Mouse (Mus musculus) pancreas, adult 10 weeks (tissue): ENCODE results near the gene Ackr3. TPM values are rescaled to one million over a fixed set of nuclear protein-coding genes. Genes with fewer than 3 reads are reported as not detected.

ENCODE experiments used
- polyA plus RNA-seq: library from polyadenylated mRNA; stranded (reverse); fragments of 350-450 nt; fragmentation: Illumina TruSeq; extraction: RNeasy Lipid Tissue Mini Kit (QIAGEN cat#74804); gene quantifications from one replicate; pipeline ENCODE4 v1.2.3, GENCODE M21; 2015; ENCODE audit warnings: low read depth, low replicate concordance; ENCODE audit not compliant: insufficient read depth

Gene Ackr3
- polyA plus RNA-seq: 14.1 TPM

DNA sequence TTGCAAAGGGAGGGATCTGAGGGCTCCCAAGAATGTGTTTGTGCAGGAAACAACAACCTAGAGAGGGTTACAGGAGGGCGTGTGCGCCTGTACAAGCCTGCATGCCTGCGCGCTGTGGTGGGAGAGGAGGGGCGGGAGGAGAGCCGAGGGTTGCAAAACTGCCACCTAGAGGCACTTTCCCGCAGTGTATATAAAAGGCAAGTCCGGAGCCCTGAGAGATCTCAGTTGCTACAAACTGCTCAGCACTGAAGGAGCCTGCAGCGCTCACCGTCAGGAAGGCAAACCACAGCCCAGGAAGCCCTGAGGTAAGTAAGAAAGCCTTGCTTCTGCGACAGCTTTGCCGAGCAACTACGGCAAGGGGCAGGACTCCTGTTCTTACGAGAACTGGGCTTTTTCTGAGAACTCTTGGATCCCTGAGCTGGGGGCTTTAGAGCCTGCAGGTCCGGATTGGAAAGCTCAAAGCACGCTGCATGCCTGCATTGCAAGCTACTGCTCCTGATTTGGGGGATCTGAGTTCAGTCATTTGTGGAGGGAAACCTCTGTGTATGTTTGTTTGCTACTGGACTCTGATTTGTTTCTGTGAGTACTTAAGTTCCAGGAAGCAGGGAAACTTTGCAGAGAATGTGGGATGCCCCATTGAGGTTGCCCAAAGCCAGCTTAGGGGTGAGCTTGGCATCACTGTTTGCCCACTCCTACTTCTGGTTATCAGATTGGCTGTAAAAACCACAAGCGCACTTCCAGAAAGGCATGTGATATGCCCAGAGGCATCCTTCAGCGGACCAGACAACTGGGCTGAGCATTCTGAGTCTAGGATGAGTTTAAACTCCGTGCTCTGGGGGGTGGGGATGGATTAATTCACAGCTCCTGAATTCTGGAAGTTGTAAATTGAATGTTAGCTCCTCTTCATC lies at the start of gene Ackr3:
Gene Ackr3, plus strand, starts transcription at position 198 of the 908 bp plus-strand sequence.

Other genes starting within 250 kb of the Ackr3 start
- gene Asb18, start 189.3 kb upstream of the Ackr3 start, polyA plus RNA-seq: not detected
- gene Iqca, start 50.6 kb upstream of the Ackr3 start, polyA plus RNA-seq: not detected